Mouse (Mus musculus) small intestine, adult 2 months (tissue): Measurements from ENCODE around the gene Cnnm4. TPM values are rescaled to one million over a fixed set of nuclear protein-coding genes. Genes with fewer than 3 reads are reported as not detected.
A peak's percentile ranks its signal among the peaks of the same experiment; 100 is the strongest.

Source experiments
- H3K27ac ChIP-seq: fragments of 200-500 bp; 2 replicates; pipeline ENCODE4 v1.5.1; 2012; ENCODE audit warnings: low read depth, low read length, control low read depth, inconsistent platforms; ENCODE audit not compliant: insufficient read depth
- H3K27me3 ChIP-seq: fragments of 200-500 bp; 2 replicates; pipeline ENCODE4 v1.6.1; 2012; ENCODE audit warnings: mild to moderate bottlenecking, moderate library complexity, low read length, inconsistent platforms; ENCODE audit not compliant: control insufficient read depth, insufficient read depth
- H3K36me3 ChIP-seq: fragments of 200-500 bp; 2 replicates; pipeline ENCODE4 v1.6.1; 2012; ENCODE audit warnings: mild to moderate bottlenecking, low read length, control low read depth, inconsistent platforms; ENCODE audit not compliant: control insufficient read depth, insufficient read depth
- H3K4me1 ChIP-seq: fragments of 200-500 bp; 2 replicates; pipeline ENCODE4 v1.6.1; 2012; ENCODE audit warnings: low read length, inconsistent platforms, mixed read lengths; ENCODE audit not compliant: control insufficient read depth, insufficient read depth, insufficient read length
- H3K4me3 ChIP-seq: fragments of 200-500 bp; 2 replicates; pipeline ENCODE4 v1.5.1; 2012; ENCODE audit warnings: low read depth, mild to moderate bottlenecking, control low read depth, inconsistent platforms, low read length, moderate library complexity
- CTCF ChIP-seq: fragments of 200-500 bp; IDR thresholded peaks from 2 replicates; pipeline ENCODE4 v1.5.1; 2012; ENCODE audit warnings: low read depth, mild to moderate bottlenecking, control low read depth, inconsistent platforms, low read length, moderate library complexity, mixed read lengths; ENCODE audit not compliant: insufficient replicate concordance, insufficient read length; ENCODE audit errors: extremely low read depth
- POLR2A ChIP-seq: fragments of 200-500 bp; IDR thresholded peaks from 2 replicates; pipeline ENCODE4 v1.6.1; 2012; ENCODE audit warnings: low read depth, mild to moderate bottlenecking, control low read depth, inconsistent platforms, low read length, moderate library complexity
- WGBS: fragments of 180-500 bp; shearing (Covaris S2); methylation state at CpG from one replicate; pipeline ENCODE4 v1.1.7; 2018; 5-methylcytosine and 5-hydroxymethylcytosine counted together
- polyA plus RNA-seq: library from polyadenylated mRNA; depleted of rRNA; stranded (reverse); fragments of >200 nt; gene quantifications from 2 replicates; pipeline ENCODE4 v1.2.3, GENCODE M21; 2012

The Cnnm4 gene
- polyA plus RNA-seq, 1 experiment: 107 TPM

GRCm38 (mm10) chr1:36487111-36487510 lies 15.7 kb downstream of the Cnnm4 start:
- Histone ChIP-seq H3K4me3 (no peak overlapping the region), H3K36me3 (peaks cover 11% of the 10 kb centered on the region), H3K4me1 (peaks cover 38% of the 10 kb centered on the region), H3K27ac (no peak overlapping the region), H3K27me3 (no peaks in the 10 kb centered on the region)
- TF ChIP-seq POLR2A (no peak), CTCF (no peak)
- 93% methylated on average over 9 of the region's 9 CpGs for WGBS

GRCm38 (mm10) chr1:36489661-36490060 lies 18.2 kb downstream of the Cnnm4 start:
- no peak overlapping the region for H3K4me3 ChIP-seq
- H3K27ac ChIP-seq: no peak overlapping the region
- H3K36me3 ChIP-seq: peaks cover 10% of the 10 kb centered on the region
- no peaks in the 10 kb centered on the region for H3K27me3 ChIP-seq
- 84% methylated on average over 6 of the region's 6 CpGs for WGBS
- no peak for TF ChIP-seq CTCF
- no peak for TF ChIP-seq POLR2A
- peaks cover 32% of the 10 kb centered on the region for H3K4me1 ChIP-seq

- peaks cover 31% of the 10 kb centered on the region for H3K4me1 ChIP-seq
- H3K4me3 ChIP-seq: peak overlapping the region; percentile 44
- no peaks in the 10 kb centered on the region for H3K27me3 ChIP-seq
- H3K36me3 ChIP-seq: peaks cover 7% of the 10 kb centered on the region
- no peak for TF ChIP-seq POLR2A
- peak; percentile 57; the same call in 1 of the 2 replicates for TF ChIP-seq CTCF
- WGBS: 17% methylated on average over 9 of the region's 9 CpGs
- H3K27ac ChIP-seq: peak overlapping the region; percentile 71
Measured at GRCm38 (mm10) chr1:36492416-36493139, 21.2 kb downstream of the Cnnm4 start.

GRCm38 (mm10) chr1:36493299-36493698 lies 21.9 kb downstream of the Cnnm4 start:
- H3K36me3 ChIP-seq: peaks cover 11% of the 10 kb centered on the region
- no peak for TF ChIP-seq POLR2A
- no peak for TF ChIP-seq CTCF
- peak overlapping the region; percentile 28; the same call in 1 of the 2 replicates for H3K4me3 ChIP-seq
- H3K27me3 ChIP-seq: no peaks in the 10 kb centered on the region
- H3K27ac ChIP-seq: peak overlapping the region; percentile 71
- 34% methylated on average over 6 of the region's 6 CpGs for WGBS
- H3K4me1 ChIP-seq: peaks cover 31% of the 10 kb centered on the region

DNA sequence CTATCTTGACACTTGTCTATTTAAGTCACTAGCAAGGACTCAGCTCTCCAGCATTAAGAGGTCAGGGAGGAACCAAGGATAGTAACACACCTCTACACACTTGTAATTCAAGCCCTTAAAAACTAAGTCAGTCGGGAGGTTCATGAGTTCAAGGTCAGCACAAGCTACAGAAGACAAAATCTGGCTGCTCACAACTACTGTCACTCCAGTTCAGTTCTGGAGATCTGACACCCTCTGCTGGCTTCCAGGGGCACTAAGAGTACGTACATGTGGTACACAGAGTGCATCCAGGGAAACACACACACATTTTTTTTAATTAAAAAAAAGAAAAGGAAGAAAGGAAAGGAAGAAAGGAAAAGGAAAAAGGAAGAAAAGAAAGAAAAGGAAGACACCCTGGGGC lies 25.3 kb downstream of the Cnnm4 start:
- Histone ChIP-seq H3K36me3 (peaks cover 31% of the 10 kb centered on the region), H3K27me3 (no peaks in the 10 kb centered on the region), H3K27ac (no peak overlapping the region), H3K4me3 (no peak overlapping the region), H3K4me1 (peaks cover 19% of the 10 kb centered on the region)
- 43% methylated on average over 2 of the region's 2 CpGs for WGBS
- TF ChIP-seq CTCF (no peak), POLR2A (no peak)

DNA sequence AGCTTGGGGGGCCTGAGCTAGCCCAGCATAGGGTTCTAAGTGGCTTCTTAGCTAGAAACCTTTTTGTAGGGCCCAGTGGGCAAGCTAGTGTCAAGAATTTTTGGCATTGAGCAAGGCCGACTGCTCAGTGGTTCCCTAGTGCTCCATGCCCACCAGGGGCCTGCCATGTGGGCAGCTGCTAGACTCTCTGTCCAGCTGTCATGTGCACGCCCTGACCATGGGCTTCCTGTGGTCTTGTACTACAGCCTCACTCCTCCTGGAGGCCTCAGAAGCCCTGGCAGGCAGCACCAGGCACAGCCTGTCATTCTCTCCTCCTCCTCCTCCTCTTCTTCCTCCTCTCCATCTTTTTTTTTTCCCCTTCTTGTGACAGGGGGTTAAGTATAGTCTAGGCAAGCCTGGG lies 25.9 kb downstream of the Cnnm4 start:
- Histone ChIP-seq H3K27ac (no peak overlapping the region), H3K4me3 (no peak overlapping the region), H3K36me3 (peaks cover 35% of the 10 kb centered on the region), H3K4me1 (peaks cover 15% of the 10 kb centered on the region), H3K27me3 (no peaks in the 10 kb centered on the region)
- TF ChIP-seq CTCF (no peak), POLR2A (no peak)
- WGBS: 86% methylated on average over 2 of the region's 2 CpGs

GRCm38 (mm10) chr1:36501261-36501660 lies 29.8 kb downstream of the Cnnm4 start:
- WGBS: 3% methylated on average over 3 of the region's 3 CpGs
- TF ChIP-seq POLR2A (no peak), CTCF (peak; percentile 83; the same call in 1 of the 2 replicates)
- H3K4me3 ChIP-seq: no peak overlapping the region
- no peaks in the 10 kb centered on the region for H3K27me3 ChIP-seq
- no peaks in the 10 kb centered on the region for H3K4me1 ChIP-seq
- peaks cover 62% of the 10 kb centered on the region for H3K36me3 ChIP-seq
- H3K27ac ChIP-seq: no peak overlapping the region
